Mouse (Mus musculus) adrenal gland, adult 2 months (tissue): Measurements from ENCODE around the gene Prdm5. TPM values are rescaled to one million over a fixed set of nuclear protein-coding genes. Genes with fewer than 3 reads are reported as not detected.
A peak's percentile ranks its signal among the peaks of the same experiment; 100 is the strongest.

ENCODE experiments used
- DNase-seq: peaks from one replicate; pipeline ENCODE4 v3.0.0; 2021
- long read RNA-seq: library from polyadenylated mRNA; stranded (forward); transcript quantifications from one replicate; pipeline ENCODE4 v2.0.0, GENCODE M21; 2021
- polyA plus RNA-seq: library from polyadenylated mRNA; depleted of rRNA; stranded (reverse); fragments of >200 nt; gene quantifications from 2 replicates; pipeline ENCODE4 v1.2.3, GENCODE M21; 2012; rRNA removed
- total RNA-seq, 2 experiments: library from RNA; stranded (reverse); gene quantifications; 2 replicates each; pipeline ENCODE4 v1.2.3; 2021

Gene Prdm5
- total RNA-seq (10 to 100 TPM; 13.8 to 16.1 TPM), polyA plus RNA-seq (2.0 and 2.4 TPM in 2 replicates)
- long read RNA-seq, partial matches to known transcripts, result 0 of 6 reads
- long read RNA-seq, other reads (novel, unspliced or antisense), result 2 of 6 reads

DNA sequence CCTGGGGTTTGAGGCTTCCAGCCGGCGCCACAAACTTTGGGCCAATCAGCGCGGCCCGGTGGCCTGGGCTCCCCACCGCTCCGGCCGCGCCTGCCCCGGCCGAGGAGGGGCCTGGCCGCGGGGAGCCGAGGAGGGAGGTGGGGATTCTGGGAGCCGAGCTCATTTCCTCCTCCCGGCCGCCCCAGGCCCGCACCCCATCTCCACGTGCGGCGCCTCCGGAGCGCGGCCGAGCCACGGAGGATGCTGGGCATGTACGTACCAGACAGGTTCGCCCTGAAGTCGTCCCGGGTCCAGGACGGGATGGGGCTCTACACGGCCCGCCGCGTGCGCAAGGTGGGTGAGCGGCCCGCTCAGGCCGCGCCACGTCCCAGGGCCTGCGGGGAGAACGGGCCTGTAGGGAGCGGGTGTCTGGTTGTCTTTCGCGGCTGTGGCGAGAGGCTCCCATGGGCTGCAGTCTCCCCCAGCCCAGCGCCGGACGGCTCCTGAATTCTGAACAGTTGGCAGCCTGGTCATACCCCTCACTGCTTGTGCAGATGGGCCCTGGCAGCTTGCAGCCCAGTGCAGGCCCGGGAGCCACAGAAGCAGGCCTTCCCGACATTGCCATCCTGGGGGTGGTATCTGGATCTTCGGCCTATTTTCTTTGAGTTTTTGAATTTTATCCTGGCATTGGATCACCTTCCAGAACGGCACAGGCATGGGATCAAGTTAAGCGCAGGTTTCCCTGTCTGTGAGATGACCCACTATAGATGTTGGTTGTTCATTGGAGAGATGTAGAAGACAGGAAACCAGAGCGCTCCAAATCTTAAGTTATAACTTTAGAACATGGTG is at the start of gene Prdm5:
TSS of gene Prdm5 (plus strand) at position 128 of the 828 bp plus-strand sequence.
- peak; percentile 89 for DNase-seq

DNA sequence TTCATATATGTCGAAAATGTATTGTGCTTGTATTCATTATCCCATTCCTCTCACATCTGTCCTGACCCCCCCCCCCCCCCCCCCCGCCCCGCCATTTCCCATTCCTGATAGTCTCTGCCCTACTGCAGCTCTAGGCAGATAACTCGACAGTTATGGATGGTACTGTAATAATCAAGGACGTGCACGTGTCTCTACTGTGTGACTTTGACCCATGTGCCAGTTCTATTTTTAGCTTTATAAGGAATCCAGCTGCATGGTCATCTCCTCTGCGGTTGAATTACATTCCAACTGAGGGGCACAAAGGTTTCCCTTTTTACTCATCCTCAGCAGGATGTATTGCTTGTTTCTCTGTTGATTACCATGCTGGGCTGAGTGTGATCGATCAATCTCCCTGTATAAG is 39.3 kb upstream of the Prdm5 start:
- peak; percentile 52 for DNase-seq

DNA sequence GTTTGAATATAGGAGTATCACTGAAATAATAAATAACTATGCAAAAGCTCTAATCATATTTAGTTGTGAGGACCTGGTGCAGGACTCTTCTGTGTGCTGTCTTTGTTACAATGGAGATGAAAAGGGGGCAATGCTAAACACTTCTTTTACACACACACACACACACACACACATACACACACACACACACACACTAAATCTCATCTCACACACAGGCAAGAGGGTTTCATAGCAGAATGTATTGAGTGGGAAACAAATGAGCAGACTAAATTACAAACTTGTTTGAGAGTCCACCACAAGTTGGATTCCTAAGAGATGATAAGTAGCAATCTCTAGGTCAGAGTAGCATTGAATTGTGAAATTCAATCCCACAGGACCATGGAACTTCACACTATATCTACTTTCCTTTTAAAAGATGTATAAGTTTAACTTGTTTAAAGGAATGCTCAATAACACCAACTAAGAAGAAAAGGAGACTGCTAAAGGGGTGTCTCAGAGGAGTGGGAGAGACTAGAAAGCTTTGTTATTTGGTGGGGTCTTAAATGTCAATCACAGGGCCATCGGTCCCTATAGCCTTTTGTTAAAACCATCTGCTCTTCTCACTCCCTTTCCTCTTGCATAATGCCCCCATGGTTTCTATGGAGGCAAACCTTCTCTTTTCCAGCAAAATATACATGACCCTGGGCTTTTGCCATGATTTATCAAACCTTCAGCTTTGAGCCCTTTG is 35.5 kb upstream of the Prdm5 start:
- DNase-seq, result no peak

DNA sequence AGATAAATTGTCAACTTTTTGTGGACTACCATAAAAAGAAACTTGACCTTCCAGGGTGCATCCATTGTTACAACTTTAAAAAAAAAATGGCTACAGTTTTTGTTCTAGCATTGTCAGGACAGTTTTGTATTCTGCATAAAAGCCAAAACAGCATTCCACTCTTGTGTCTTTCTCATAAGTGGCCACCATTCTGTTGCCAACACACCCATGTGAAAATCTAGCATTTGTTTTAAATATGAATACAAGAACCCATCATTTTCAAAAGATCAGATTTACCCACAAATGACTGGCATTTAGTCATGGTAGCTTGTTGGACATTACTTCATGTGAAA is 35.0 kb upstream of the Prdm5 start:
- DNase-seq, result no peak

DNA sequence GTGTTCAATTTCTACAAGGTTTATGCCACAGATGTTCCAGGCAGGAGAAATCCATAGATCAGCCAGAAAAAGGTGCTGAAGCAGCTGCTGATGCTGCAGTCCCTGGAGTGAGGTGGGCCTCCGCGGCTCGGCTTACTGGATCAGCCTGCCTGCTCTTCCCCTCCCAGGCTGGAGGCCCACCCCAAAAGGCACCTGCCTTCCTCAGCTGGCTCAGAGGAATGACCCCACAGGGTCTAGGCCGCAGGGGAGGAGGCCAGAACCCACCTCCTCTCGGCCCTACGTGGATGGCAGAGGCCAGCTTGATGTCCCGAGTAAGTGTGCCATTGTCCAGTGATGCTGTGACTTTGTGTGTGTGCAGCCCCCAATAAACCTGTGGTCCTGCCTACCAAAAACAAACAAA is 20.6 kb upstream of the Prdm5 start:
- DNase-seq, result no peak

DNA sequence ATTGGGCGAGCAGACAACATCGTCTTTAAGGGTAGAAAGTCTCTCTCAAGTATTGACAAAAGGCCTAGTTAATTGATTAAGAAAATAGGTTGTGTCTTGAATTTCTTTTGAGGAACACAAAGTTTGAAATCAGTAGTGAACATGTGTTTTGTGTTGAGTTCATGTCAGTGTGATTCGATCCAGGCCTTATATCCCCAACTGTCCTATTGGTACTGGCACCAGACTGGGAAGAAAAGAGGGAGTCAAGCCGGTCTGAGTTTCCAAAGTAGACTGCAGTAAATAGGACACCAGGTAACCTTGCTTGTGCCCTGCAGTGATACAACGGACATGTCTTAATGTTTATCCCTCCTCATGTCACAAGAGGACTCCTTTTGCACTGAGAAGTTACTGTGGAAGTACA is 19.6 kb upstream of the Prdm5 start:
- no peak for DNase-seq

DNA sequence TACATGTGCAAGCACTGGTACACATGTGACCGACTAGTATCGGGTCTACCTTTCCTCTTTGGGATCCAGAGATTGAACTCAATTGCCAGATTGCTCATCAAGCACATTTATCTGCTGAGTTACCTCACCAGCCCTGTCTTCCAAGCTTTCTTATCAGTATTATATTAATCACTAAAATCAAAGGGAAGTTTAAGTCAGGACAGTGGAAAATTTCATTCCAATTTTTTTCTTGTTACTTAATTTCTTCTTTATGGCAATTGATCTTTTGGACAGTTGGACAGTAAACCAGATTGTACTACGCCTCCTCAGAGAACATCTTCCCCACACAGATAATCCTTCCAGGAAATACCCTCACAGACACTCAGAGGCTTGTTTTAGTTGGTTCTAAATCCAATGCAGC is 18.7 kb upstream of the Prdm5 start:
- DNase-seq, result no peak

DNA sequence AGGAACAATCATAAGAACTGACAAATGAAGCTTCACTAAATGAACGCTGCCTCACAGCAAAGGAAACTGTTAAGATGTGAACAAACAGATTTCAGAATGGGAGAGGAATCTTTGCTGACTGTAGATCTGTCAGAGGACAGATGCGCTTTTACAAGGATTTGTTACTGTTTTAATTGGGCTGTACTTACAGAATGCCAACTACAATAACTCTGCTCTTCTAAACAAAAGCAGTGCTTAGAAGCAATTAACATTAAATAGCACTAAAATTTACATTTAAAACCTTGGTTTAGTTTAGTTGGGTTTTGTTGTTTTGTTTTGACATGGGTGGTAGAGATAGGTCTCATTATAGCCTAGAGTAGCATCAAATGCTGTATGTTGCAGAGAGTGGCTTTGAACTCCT is 14.3 kb upstream of the Prdm5 start:
- no peak for DNase-seq

DNA sequence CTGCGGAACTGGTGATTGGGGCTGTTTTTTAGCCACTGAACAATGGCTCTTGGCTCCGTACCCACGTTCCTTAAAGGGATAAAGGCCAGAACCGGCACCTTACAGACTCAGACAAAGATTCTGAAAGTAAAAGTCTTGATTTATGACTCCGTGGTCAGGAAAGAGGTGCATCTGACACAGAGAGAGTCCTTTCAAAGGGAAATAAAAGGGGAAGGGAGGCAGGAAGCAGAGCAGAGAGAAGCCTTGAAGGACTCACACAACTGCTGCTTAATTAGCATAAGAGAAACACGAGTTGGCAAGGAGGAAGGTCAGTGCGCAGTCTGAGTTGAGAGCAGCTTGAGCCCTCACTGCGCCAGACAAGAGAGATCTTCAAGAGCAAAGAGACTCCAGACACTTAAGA is 13.7 kb upstream of the Prdm5 start:
- peak; percentile 79 for DNase-seq

DNA sequence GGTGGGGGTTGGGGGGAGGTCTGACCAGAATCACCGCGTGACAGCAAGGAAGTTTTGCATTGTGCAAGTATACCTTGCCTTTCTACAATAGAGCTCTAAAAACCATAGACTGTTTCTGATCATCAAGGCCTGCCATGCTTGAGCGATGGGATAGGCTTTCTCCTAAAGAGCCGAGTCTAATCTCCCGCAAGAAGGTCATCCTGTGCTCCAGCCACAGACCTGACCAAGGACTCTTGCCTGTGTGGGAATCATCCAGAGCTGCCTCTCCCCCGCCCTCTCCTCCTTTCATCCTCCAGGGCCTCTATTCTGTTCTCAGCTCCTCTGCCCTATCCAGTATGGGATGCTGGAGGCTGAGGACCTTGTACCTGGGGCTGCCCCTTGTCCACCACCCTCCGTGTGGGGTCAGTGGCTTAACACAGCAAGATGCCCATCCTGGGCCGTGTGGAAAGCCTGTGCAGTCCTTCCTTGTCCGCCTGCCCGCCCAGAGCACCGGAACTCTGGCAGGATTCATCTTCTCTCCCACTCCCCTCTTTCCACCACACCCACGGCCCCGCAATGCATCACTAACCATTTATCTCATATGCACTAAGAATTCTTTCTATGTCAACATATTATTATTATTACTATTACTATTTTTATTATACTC is 12.9 kb upstream of the Prdm5 start:
- peak; percentile 58 for DNase-seq

DNA sequence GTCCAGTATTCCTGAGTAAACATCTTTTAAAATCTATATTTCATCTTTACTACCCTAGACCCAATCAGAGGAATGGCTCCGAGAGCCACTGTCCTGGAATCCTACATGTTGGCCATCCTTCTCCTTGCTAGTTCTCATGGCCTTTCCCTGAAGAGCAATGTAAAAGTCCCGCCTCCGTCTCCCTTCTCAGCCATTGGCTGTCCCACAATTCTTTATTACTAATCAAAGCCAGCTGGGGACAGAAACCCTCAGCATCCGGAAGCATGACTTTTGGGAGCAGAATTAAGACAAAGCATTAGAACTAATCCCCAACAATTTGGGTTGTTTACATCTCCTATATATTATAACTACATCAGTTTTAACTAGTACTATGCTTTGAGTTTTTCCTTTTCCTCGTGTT is 10.9 kb upstream of the Prdm5 start:
- no peak for DNase-seq

DNA sequence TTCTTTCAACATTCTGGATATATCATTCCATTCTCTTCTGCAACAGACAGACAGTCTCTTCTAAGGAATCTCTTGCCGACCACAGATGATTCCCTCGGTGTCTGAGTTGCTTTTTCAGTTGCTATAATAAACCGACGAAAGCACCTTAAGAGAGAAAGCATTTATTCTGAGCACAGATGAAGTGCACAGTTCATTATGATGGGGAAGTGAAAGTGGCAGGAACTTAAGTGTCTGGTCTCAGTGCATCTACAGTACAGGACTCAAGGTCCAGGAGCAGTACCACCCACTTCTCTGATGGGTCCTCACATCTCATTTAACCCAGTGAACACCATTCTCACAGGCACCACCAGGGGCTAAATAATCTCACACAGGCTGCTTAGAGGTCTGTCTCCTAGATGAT is 5.2 kb upstream of the Prdm5 start:
- DNase-seq, result no peak

DNA sequence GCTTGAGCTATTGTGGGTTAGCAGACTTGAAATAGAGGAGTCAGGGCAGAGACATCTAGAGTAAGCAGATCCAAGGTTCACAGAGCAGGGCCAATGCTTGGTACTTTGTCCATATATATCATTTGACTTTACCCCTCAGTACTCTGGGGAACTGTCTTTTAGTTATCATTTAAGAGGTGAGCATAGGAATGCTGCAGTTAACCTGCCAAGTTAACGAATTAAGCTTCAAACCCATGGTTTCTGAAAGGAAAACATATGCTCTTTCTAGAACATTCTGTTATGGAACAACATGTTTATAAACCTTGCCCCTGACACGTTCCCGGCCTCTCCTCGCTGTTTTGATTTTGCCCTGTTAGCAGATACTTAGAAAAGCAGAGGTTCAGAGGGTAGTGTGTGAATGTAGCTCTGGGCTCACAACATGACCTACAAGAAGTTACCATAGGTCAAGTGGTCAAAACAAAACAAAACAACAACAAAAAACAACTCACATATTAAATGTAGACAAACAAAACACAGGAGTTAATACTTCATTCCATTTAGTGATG is 973 bp downstream of the Prdm5 start:
- DNase-seq, result no peak

DNA sequence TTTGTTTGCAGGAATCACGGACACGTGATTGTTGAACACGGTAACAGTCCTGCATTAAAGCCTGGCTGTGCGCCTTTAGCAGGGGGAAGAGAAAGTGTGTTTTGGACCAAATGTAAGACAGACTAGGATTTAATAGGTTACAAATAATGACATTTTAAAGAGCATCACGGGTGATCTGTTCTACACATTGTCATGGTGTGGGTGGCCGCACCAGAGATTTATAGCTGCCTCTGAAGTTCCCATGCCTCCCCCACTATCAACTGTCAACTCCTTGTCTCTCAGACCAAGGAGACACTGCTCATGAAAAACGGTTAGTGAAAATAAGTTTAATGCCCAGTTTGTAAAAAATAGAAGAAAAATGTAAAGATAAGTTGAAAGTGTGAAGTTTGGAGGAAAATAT is 2.7 kb downstream of the Prdm5 start:
- no peak for DNase-seq

DNA sequence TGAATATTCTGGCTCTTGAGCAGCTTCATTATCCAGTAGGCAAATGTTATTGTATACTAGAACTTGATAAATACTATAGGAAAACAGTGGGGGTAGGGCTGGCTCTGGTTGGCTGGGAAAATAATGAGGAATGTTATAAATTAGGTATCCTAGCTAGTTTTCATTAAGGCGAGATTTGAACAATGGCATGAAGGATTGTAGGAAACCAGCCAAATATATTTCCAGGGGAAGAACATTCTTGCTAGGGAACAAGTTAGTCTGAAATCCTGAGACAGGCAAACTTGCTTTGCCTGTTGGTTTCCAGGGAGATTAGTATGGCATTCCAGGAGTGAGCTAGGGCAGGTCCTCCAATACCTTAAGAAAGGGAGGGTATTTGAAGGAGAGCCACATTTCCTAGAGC is 4.9 kb downstream of the Prdm5 start:
- DNase-seq, result no peak

DNA sequence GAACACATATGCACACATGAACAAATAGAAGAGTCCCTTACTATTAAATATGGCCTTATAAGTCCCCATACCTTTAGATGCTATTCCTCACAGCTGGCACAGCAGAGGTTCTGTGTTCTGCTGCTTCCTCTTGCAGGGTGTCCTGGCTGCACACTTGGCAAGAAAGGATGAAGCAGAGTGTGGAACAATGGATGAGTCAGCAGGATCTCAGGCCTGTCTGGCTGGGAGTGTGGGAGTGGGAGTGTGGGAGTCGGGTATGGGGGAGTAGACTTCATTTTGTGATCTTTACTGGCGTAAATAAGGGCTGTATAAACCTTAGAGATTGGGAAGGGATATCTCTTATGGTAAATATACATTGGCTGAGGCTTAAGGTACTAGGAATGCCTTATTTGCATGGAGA is 14.1 kb downstream of the Prdm5 start:
- DNase-seq, result no peak

DNA sequence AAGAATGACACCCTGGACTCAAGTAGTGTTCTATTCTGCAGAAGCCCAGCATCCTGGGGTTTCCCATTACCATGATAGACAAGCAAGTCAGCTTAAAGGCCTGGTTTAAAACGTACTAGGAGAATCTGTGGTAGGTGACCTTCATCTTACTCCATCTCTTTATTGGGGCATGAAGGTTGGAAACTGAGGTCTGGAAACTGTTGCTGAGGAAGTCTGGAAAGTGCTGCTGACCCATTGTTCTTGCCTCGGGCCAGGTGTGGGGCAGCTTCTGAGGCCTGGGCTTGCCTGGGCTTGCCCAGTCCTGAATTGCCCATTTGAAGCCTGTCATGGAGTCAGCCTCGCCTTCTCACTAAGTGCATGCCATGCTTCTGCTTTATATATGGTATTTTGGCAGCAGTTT is 17.8 kb downstream of the Prdm5 start:
- DNase-seq, result no peak

DNA sequence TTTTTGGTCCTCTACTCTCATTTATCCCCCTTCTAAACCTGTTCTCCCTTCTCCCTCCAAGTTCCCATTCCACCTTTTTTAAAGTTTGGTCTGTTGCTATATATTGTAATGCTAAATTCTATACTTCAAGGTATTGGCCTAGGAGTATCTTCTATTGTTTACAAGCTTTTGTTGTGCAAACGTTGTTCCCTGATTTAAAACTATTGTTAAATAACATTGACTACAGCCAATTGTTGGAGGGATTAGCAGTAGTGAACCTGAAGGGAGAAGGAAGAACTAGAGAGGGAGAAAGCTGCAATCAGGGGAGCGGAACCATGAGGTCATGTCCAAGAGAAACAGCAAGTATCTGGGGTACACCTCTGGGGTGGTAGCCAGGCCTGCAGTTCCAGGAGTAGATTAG is 18.5 kb downstream of the Prdm5 start:
- DNase-seq, result no peak

DNA sequence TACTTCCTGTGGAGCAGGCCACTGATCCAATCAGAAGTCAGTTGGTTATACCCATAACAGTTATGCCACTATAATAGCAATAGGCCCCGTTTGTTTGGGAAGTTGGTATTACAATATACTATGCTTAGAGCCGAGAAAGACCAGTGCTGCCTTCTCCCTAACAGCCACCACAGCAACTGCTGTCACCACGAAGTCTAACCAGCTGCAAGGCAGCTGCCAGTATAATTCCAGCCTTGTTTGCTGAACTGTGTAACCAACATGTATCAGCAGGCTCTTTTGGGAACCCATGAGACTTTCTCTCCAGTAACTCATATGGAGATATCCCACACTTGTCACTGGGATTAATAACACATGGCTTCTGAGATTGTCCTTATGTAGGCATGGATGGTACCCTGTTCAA is 19.6 kb downstream of the Prdm5 start:
- DNase-seq, result no peak

DNA sequence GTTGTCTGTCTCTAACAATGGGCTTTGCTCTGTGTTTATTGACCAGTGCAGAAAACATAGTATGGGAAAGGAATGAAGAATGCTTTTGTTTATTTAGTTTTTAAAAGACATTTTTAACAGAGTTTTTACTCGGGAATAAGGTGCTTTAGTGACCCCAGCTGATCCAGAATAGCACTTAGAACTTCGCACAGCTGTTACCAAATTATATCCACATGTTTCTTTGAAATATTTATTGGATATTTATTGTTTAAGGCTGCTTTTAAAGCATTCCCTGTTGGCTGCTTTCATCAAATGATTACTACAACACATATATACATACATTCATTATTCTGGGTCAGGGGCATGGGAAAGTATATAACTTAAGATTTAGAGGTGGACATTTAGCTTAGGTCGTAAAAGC is 32.9 kb downstream of the Prdm5 start:
- no peak for DNase-seq

DNA sequence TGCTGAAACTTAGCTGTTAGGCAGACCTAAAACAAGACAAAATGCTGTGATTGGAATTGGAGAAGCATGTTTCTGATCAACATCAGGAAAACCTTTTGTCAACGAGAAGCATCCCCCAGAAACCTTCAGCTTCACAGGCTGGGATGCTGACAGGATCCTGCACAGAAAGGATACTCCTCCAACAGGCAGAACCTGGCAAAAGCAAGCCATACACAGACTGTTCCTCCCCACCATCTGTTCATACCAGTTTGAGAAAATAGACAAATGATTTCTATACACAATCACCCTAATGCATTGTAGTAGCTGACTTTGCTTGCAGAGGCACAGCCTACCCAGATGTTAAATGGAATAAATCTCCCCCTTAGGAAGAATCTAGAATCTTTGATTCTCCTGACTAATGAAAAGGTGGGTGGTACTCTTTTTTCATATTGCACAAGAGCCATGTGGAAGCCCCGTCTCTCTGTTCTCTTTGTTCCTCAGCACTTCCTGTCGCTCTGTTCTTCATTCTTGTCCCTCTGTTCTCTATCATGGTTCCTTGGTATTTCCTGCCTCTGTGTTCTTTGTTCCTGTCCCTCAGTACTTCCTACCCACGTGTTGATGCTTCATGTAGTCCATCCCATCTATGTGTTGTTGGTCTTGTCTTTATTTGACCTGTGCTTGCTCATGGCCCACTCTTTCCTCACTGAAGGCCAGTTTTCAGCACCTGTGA is 39.4 kb downstream of the Prdm5 start:
- DNase-seq, result no peak

DNA sequence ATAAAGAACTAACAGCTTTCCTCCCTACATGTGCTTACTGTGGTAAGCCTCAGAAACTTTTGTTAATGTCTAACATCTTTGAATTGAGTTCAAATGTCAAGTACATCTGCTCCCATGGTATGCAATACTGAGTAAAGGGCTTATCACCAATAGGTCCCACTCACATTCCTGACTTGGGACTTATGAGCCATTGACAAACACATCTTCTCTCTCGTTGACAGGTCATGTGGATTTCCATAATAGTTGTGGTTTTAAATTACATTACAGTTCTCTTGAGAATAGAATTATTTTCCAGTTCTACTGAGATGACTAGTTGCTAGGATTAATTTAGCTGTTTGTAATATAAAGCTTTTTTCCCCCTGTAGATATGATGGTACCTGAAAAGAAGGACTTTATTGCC is 49.9 kb downstream of the Prdm5 start:
- DNase-seq, result no peak
